Mouse (Mus musculus) MEL (cell line): ENCODE results near the gene Fhad1.

Experiments used
- E2F4 ChIP-seq: IDR thresholded peaks from 2 replicates; pipeline ENCODE4 v1.6.1; 2011; ENCODE audit warnings: low read depth, low read length, improper control_type of control experiment, borderline replicate concordance
- EP300 ChIP-seq, 2 experiments: IDR thresholded peaks; 2 replicates each; pipeline ENCODE4 v1.6.1; 2011; ENCODE audit warnings: improper control_type of control experiment in 2 of 2, low read length in 2 of 2, low read depth in 1 of 2, mild to moderate bottlenecking in 1 of 2
- GABPA ChIP-seq: IDR thresholded peaks from 2 replicates; pipeline ENCODE4 v1.6.1; 2012; ENCODE audit warnings: low read depth, mild to moderate bottlenecking, inconsistent platforms, low read length, improper control_type of control experiment, moderate library complexity
- GATA1 ChIP-seq: IDR thresholded peaks from 2 replicates; pipeline ENCODE4 v1.6.1; 2011; ENCODE audit warnings: low read depth, low read length, improper control_type of control experiment
- HCFC1 ChIP-seq: IDR thresholded peaks from 2 replicates; pipeline ENCODE4 v1.6.1; 2012; ENCODE audit warnings: low read depth, mild to moderate bottlenecking, inconsistent platforms, low read length, improper control_type of control experiment, moderate library complexity
- NRF1 ChIP-seq: IDR thresholded peaks from 2 replicates; pipeline ENCODE4 v1.6.1; 2014; ENCODE audit warnings: low read depth, mild to moderate bottlenecking, inconsistent platforms, low read length, improper control_type of control experiment, moderate library complexity; ENCODE audit not compliant: poor library complexity, insufficient read depth, severe bottlenecking
- POLR2A ChIP-seq, 2 experiments: IDR thresholded peaks; 2 replicates each; pipeline ENCODE4 v1.6.1; 2011 to 2012; ENCODE audit warnings: low read length in 2 of 2, mild to moderate bottlenecking in 2 of 2, control low read depth in 1 of 2, improper control_type of control experiment in 1 of 2, low read depth in 1 of 2, moderate library complexity in 1 of 2; ENCODE audit not compliant: control insufficient read depth in 1 of 2, insufficient read depth in 1 of 2, poor library complexity in 1 of 2

- no peak for TF ChIP-seq GABPA
- TF ChIP-seq E2F4, result no peak
- no peak for TF ChIP-seq GATA1
- TF ChIP-seq POLR2A (IDR thresholded peaks at IDR 0.05; ENCODE audit: control insufficient read depth in 1 of 2, insufficient read depth in 1 of 2, low read depth in 1 of 2, low read length in 2 of 2, poor library complexity in 1 of 2), result no peak
- no peak for TF ChIP-seq NRF1
- TF ChIP-seq EP300 (IDR thresholded peaks at IDR 0.05; ENCODE audit: low read depth in 1 of 2, low read length in 2 of 2), result no peak
- TF ChIP-seq HCFC1, result no peak
Measured at GRCm38 (mm10) chr4:141960037-141960436, 54.8 kb downstream of the Fhad1 start.
